In genomic region chr12:72069626-72070326, GRCm38 (mm10) we compare ENCODE assay signal across 8 mouse cellular contexts. TPM values are rescaled to one million over a fixed set of nuclear protein-coding genes. Genes with fewer than 3 reads are reported as not detected.
DNase-seq lines count a peak whose midpoint lies in the region; ATAC-seq and TF ChIP-seq lines count a peak whose summit lies in the region.

No protein-coding gene starts in this region.

- H3K4me1 ChIP-seq in heart, postnatal 0 days (ENCODE audit: control insufficient read depth, insufficient read depth): peaks cover 5% of the 10 kb centered on the region; the same call in 1 of the 2 replicates

- peaks cover 5% of the 10 kb centered on the region; the same call in 1 of the 2 replicates for H3K36me3 ChIP-seq in heart, postnatal 0 days (replicated peaks; ENCODE audit: control insufficient read depth, insufficient read depth, low read length)

- H3K4me2 ChIP-seq in heart, postnatal 0 days (ENCODE audit: low read depth, low read length): peak overlapping the region; percentile 94

- no peaks in the 10 kb centered on the region for H3K9me3 ChIP-seq in heart, postnatal 0 days (replicated peaks; ENCODE audit: control insufficient read depth, low read length)

- TF ChIP-seq CTCF in heart, postnatal 0 days (IDR thresholded peaks at IDR 0.05; ENCODE audit: low read depth): no peak

- no peak overlapping the region for H3K27ac ChIP-seq in heart, postnatal 0 days (ENCODE audit: low read depth)

- 9% methylated on average over 40 of the region's 40 CpGs for WGBS in heart, postnatal 0 days

- H3K4me3 ChIP-seq in heart, postnatal 0 days (ENCODE audit: low read depth, low read length): peak overlapping the region; percentile 60

- peaks cover 25% of the 10 kb centered on the region for H3K27me3 ChIP-seq in heart, postnatal 0 days (ENCODE audit: control insufficient read depth, insufficient read depth, low read length)

- ATAC-seq in heart, postnatal 0 days (ENCODE audit: insufficient read depth, low read depth): peak; percentile 55
- ATAC-seq in hematopoietic stem cell, adult 5-6 weeks (replicated peaks in 1 of 2; ENCODE audit: insufficient read depth in 1 of 2, low FRiP score in 2 of 2, low TSS enrichment in 1 of 2, low read depth in 1 of 2, poor library complexity in 2 of 2, severe bottlenecking in 2 of 2): peak; percentile 26 to 29; a peak in 2 of 4 replicates
- ATAC-seq in megakaryocyte progenitor cell, adult 5-6 weeks (replicated peaks; ENCODE audit: poor library complexity): peak; percentile 36; the same call in 1 of the 2 replicates

- DNase-seq in heart, postnatal 0 days (ENCODE audit: low spot score): peak; percentile 16
- DNase-seq in heart, postnatal 36 days: no peak
- DNase-seq in brain, adult 2 months (ENCODE audit: low read depth, low spot score): peak; percentile 39
- no peak for DNase-seq in cerebellum, adult 9-11 months
- DNase-seq in right cerebral cortex, postnatal 10 days (ENCODE audit: low spot score in 2 of 2): no peak
- no peak for DNase-seq in retina, postnatal 1 day

- intact Hi-C loops in heart, postnatal 36 days (cut with DNase I): loop anchor here (2.0 kb wide), 1 partner anchor 15 kb away; the partner anchor contains the start of genes Jkamp and L3hypdh

- no peak for TF ChIP-seq EP300 in heart, postnatal 0 days (IDR thresholded peaks at IDR 0.05; ENCODE audit: low read depth)

- H3K9ac ChIP-seq in heart, postnatal 0 days (replicated peaks; ENCODE audit: low read depth, low read length): peak overlapping the region; percentile 23; the same call in 1 of the 2 replicates

RNA-seq across cellular contexts. Expression of gene Gpr135, which starts 1.1 kb away (rescaled TPM):
- 0.39 TPM in 1 of 2 replicates, not detected in the other for total RNA-seq in heart, postnatal 0 days (2014; rRNA removed; ENCODE audit: low replicate concordance)
- 0.27 and 0.37 TPM in 2 replicates for polyA plus RNA-seq in heart, postnatal 0 days (2015; fragmentation: Nextera tagmentation; extraction: Ambion mirVana)
- total RNA-seq in heart, postnatal 36 days (2021): under 1 TPM; 0.41 to 0.42 TPM
- 0.19 TPM in 1 of 2 replicates, not detected in the other for total RNA-seq in hematopoietic stem cell, adult 5-6 weeks (2017)
- total RNA-seq in megakaryocyte progenitor cell, adult 5-6 weeks (2015): 0.32 TPM in 1 of 2 replicates, not detected in the other
- 0.07 TPM in 1 of 2 replicates, not detected in the other for total RNA-seq in megakaryocyte progenitor cell, adult 5-6 weeks (2017)

RNA-seq across cellular contexts. Expression of gene L3hypdh, which starts 15.5 kb away (rescaled TPM):
- total RNA-seq in heart, postnatal 0 days (2014; rRNA removed; ENCODE audit: low replicate concordance): 15.7 and 19.1 TPM in 2 replicates
- 18.0 and 19.8 TPM in 2 replicates for polyA plus RNA-seq in heart, postnatal 0 days (2015; fragmentation: Nextera tagmentation; extraction: Ambion mirVana)
- total RNA-seq in heart, postnatal 36 days (2021): 1 to 10 TPM; 6.8 to 6.9 TPM
- 4.0 TPM in 1 of 2 replicates, not detected in the other for total RNA-seq in hematopoietic stem cell, adult 5-6 weeks (2017)
- total RNA-seq in megakaryocyte progenitor cell, adult 5-6 weeks (2015): 0.42 and 1.8 TPM in 2 replicates
- 0.84 and 1.7 TPM in 2 replicates for total RNA-seq in megakaryocyte progenitor cell, adult 5-6 weeks (2017)

RNA-seq across cellular contexts. Expression of gene Jkamp, which starts 15.6 kb away (rescaled TPM):
- 47.9 and 78.1 TPM in 2 replicates for total RNA-seq in heart, postnatal 0 days (2014; rRNA removed; ENCODE audit: low replicate concordance)
- 74.9 and 75.6 TPM in 2 replicates for polyA plus RNA-seq in heart, postnatal 0 days (2015; fragmentation: Nextera tagmentation; extraction: Ambion mirVana)
- 10 to 100 TPM; 21.0 to 21.6 TPM for total RNA-seq in heart, postnatal 36 days (2021)
- total RNA-seq in hematopoietic stem cell, adult 5-6 weeks (2017): 23.4 and 43.1 TPM in 2 replicates
- total RNA-seq in megakaryocyte progenitor cell, adult 5-6 weeks (2015): 33.8 and 41.6 TPM in 2 replicates
- total RNA-seq in megakaryocyte progenitor cell, adult 5-6 weeks (2017): 17.0 and 23.6 TPM in 2 replicates

Comparison
In these comparisons a context has a peak if more than half of its experiments do, and no peak if none do; other contexts are left out.
1. DNase-seq: peak in heart, postnatal 0 days (single experiment) and brain, adult 2 months (single experiment); none in heart, postnatal 36 days (0 of 2), cerebellum, adult 9-11 months (single experiment), right cerebral cortex, postnatal 10 days (0 of 2) and retina, postnatal 1 day (single experiment).
2. Peak in every context shown above with its lines, with median percentiles within 50 percentile points of each other: ATAC-seq.